Mouse (Mus musculus): Measurements from ENCODE around the gene Epm2aip1. TPM values are rescaled to one million over a fixed set of nuclear protein-coding genes. Genes with fewer than 3 reads are reported as not detected.

The Epm2aip1 gene
- total and polyA plus RNA-seq, 3 experiments, result 3.4 to 7.4 TPM; not detected in 1

GRCm38 (mm10) chr9:111223406-111223805 lies 48.3 kb upstream of the Epm2aip1 start:
- no peak for DNase-seq (ENCODE audit: low read depth, low spot score)
- no peak overlapping the region for H3K9ac ChIP-seq (ENCODE audit: control insufficient read depth, low read depth, low read length, poor library complexity, severe bottlenecking)
- H3K9me3 ChIP-seq (replicated peaks; ENCODE audit: insufficient read depth, low read length), result no peaks in the 10 kb centered on the region
- TF ChIP-seq MEF2A (IDR thresholded peaks at IDR 0.05; ENCODE audit: extremely low read depth, insufficient replicate concordance, low read depth, low read length, poor library complexity, severe bottlenecking), result no peak
- no peak for TF ChIP-seq MAFK (IDR thresholded peaks at IDR 0.05; ENCODE audit: borderline replicate concordance, low read depth, low read length)
- no peak for TF ChIP-seq MAZ (IDR thresholded peaks at IDR 0.05; ENCODE audit: low read depth, low read length)
- no peak for TF ChIP-seq ELF1 (IDR thresholded peaks at IDR 0.05; ENCODE audit: low read depth, low read length)
- no peak for TF ChIP-seq ZC3H11A (IDR thresholded peaks at IDR 0.05; ENCODE audit: low read depth, low read length)
- no peak for TF ChIP-seq EP300 (IDR thresholded peaks at IDR 0.05; ENCODE audit: low read depth in 1 of 2, low read length in 2 of 2)
- no peak for TF ChIP-seq TBP (IDR thresholded peaks at IDR 0.05; ENCODE audit: low read depth, low read length)
- TF ChIP-seq MAX (IDR thresholded peaks at IDR 0.05; ENCODE audit: low read length), result no peak
- TF ChIP-seq BHLHE40 (IDR thresholded peaks at IDR 0.05; ENCODE audit: borderline replicate concordance, low read depth, low read length), result no peak
- no peak for TF ChIP-seq SIN3A (IDR thresholded peaks at IDR 0.05; ENCODE audit: low read length)
- TF ChIP-seq GATA1 (IDR thresholded peaks at IDR 0.05; ENCODE audit: low read depth, low read length), result no peak
- no peak for TF ChIP-seq RCOR1 (IDR thresholded peaks at IDR 0.05; ENCODE audit: low read depth, low read length)
- TF ChIP-seq JUND (IDR thresholded peaks at IDR 0.05; ENCODE audit: low read depth, low read length), result no peak
- no peak for TF ChIP-seq SMC3 (IDR thresholded peaks at IDR 0.05; ENCODE audit: low read depth, low read length)
- no peaks in the 10 kb centered on the region for H3K79me2 ChIP-seq (ENCODE audit: control insufficient read depth, insufficient read depth, low read length, poor library complexity)
- H3K36me3 ChIP-seq (ENCODE audit: control insufficient read depth in 1 of 2, insufficient read depth in 2 of 2, low read length in 2 of 2), result peaks cover 2 to 7% of the 10 kb centered on the region in 2 experiments
- no peaks in the 10 kb centered on the region for H3K4me1 ChIP-seq (ENCODE audit: control insufficient read depth in 1 of 2, insufficient read depth in 2 of 2, low read length in 2 of 2)
- H3K4me3 ChIP-seq (ENCODE audit: control insufficient read depth in 1 of 2, insufficient read depth in 1 of 2, low read depth in 2 of 2, low read length in 2 of 2), result no peak overlapping the region
- H3K27me3 ChIP-seq (ENCODE audit: control insufficient read depth in 1 of 2, insufficient read depth in 2 of 2, low read length in 2 of 2), result no peaks in the 10 kb centered on the region
- no peak overlapping the region for H3K27ac ChIP-seq (ENCODE audit: control insufficient read depth, low read depth, low read length)

- Histone ChIP-seq H3K27ac (ENCODE audit: control insufficient read depth, low read depth, low read length) (no peak overlapping the region), H3K9ac (ENCODE audit: control insufficient read depth, low read depth, low read length, poor library complexity, severe bottlenecking) (no peak overlapping the region)
These were observed 43.3 kb upstream of the Epm2aip1 start for GRCm38 (mm10) chr9:111228446-111228845.

More at GRCm38 (mm10) chr9:111228446-111228845, 43.3 kb upstream of the Epm2aip1 start:
- Histone ChIP-seq H3K27me3 (ENCODE audit: control insufficient read depth in 1 of 2, insufficient read depth in 2 of 2, low read length in 2 of 2) (no peaks in the 10 kb centered on the region), H3K4me3 (ENCODE audit: control insufficient read depth in 1 of 2, insufficient read depth in 1 of 2, low read depth in 2 of 2, low read length in 2 of 2) (no peak overlapping the region), H3K4me1 (ENCODE audit: control insufficient read depth in 1 of 2, insufficient read depth in 2 of 2, low read length in 2 of 2) (no peaks in the 10 kb centered on the region), H3K79me2 (ENCODE audit: control insufficient read depth, insufficient read depth, low read length, poor library complexity) (no peaks in the 10 kb centered on the region), H3K9me3 (replicated peaks; ENCODE audit: insufficient read depth, low read length) (no peaks in the 10 kb centered on the region), H3K36me3 (ENCODE audit: control insufficient read depth in 1 of 2, insufficient read depth in 2 of 2, low read length in 2 of 2) (peaks cover 0 to 22% of the 10 kb centered on the region in 2 experiments; a peak in 3 of 4 replicates)
- DNase-seq (ENCODE audit: low read depth, low spot score), result no peak
- no peak for TF ChIP-seq CTCF (IDR thresholded peaks at IDR 0.05 in 2 of 3, conservative IDR thresholded peaks at IDR 0.05 in 1 of 3; ENCODE audit: control insufficient read depth in 1 of 3, insufficient read depth in 1 of 3, low read depth in 2 of 3, low read length in 3 of 3, poor library complexity in 1 of 3, severe bottlenecking in 1 of 3)
- TF ChIP-seq TAL1 (IDR thresholded peaks at IDR 0.05; ENCODE audit: low read length), result no peak
- no peak for TF ChIP-seq RCOR1 (IDR thresholded peaks at IDR 0.05; ENCODE audit: low read depth, low read length)
- no peak for TF ChIP-seq ZC3H11A (IDR thresholded peaks at IDR 0.05; ENCODE audit: low read depth, low read length)
- no peak for TF ChIP-seq HCFC1 (IDR thresholded peaks at IDR 0.05; ENCODE audit: low read depth, low read length)
- no peak for TF ChIP-seq NRF1 (IDR thresholded peaks at IDR 0.05; ENCODE audit: insufficient read depth, low read depth, low read length, poor library complexity, severe bottlenecking)
- no peak for TF ChIP-seq TBP (IDR thresholded peaks at IDR 0.05; ENCODE audit: low read depth, low read length)
- TF ChIP-seq SMC3 (IDR thresholded peaks at IDR 0.05; ENCODE audit: low read depth, low read length), result no peak
- TF ChIP-seq POLR2AphosphoS5 (IDR thresholded peaks at IDR 0.05; ENCODE audit: borderline replicate concordance, low read depth, low read length), result no peak
- TF ChIP-seq ZMIZ1 (IDR thresholded peaks at IDR 0.05; ENCODE audit: low read depth, low read length), result no peak
- TF ChIP-seq EP300 (IDR thresholded peaks at IDR 0.05; ENCODE audit: low read depth in 1 of 2, low read length in 2 of 2), result no peak
- TF ChIP-seq USF1 (IDR thresholded peaks at IDR 0.05; ENCODE audit: low read depth, low read length), result no peak
- no peak for TF ChIP-seq ELF1 (IDR thresholded peaks at IDR 0.05; ENCODE audit: low read depth, low read length)

Measured in MEL (cell line).